Mouse (Mus musculus): ENCODE results near the gene Gm21976.

GRCm38 (mm10) chr13:98298833-98299758 is 19.4 kb downstream of the Gm21976 start:
- peak; percentile 72; the same call in 1 of the 2 replicates for TF ChIP-seq CTCF (IDR thresholded peaks at IDR 0.05; ENCODE audit: extremely low read depth, insufficient read length, insufficient replicate concordance, low read depth, low read length)
- TF ChIP-seq POLR2A (IDR thresholded peaks at IDR 0.05; ENCODE audit: low read depth, low read length) = no peak
